Mouse (Mus musculus): ENCODE measurements around the gene Kcnj12. TPM values are rescaled to one million over a fixed set of nuclear protein-coding genes. Genes with fewer than 3 reads are reported as not detected.

Gene Kcnj12
- total RNA-seq, 2 experiments from 2014 or later: 3.5 to 3.6 TPM

- DNase-seq (ENCODE audit: low spot score in 2 of 2): peak; percentile 74 to 78
Observed at GRCm38 (mm10) chr11:61104241-61104901, 82.0 kb downstream of the Kcnj12 start.

DNA sequence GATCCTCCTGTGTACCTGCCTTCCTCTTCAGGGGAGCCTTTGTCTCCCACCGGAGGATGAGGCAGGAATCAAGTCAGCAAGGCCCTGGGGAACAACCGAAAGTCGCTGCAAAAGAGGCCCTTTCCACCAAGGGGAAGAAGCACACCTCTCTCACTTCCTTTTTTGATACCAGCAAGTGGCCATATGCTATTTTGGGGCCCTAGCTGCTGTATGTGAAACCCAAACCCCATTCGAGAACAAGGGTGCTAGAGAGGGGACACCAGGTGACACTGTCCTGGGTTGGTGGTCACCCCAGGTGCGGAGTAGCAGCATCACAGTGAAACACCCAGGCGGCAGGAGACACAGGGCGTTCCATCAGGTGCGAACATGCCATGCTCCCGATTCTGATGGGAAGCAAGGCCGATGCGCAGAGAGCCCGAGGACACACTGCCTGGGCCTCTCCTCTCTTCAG, 86.6 kb downstream of the Kcnj12 start:
- no peak for DNase-seq (ENCODE audit: low spot score in 2 of 2)

GRCm38 (mm10) chr11:61109707-61110106, 87.3 kb downstream of the Kcnj12 start:
- DNase-seq (ENCODE audit: low spot score in 2 of 2): no peak

- DNase-seq (ENCODE audit: low spot score in 2 of 2): no peak
Observed at GRCm38 (mm10) chr11:61110113-61110512, 87.7 kb downstream of the Kcnj12 start.

DNA sequence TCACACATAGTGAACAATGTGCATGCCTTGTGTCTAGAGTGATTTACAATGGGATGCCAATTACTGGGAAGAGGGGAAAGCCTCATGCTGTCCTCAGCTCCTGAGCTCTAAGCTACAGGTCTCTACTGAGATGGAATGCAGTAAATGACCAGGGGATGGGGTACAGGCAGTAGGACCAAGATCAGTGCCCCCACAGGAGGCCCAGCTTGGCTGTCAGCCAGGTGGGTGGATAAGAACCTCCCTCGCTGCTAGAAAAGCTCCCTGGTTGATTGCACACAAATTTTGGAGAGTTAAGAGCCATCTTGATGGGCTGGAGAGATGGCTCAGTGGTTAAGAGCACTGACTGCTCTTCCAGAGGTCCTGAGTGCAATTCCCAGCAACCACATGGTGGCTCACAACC, 88.6 kb downstream of the Kcnj12 start:
- no peak for DNase-seq (ENCODE audit: low spot score in 2 of 2)

DNA sequence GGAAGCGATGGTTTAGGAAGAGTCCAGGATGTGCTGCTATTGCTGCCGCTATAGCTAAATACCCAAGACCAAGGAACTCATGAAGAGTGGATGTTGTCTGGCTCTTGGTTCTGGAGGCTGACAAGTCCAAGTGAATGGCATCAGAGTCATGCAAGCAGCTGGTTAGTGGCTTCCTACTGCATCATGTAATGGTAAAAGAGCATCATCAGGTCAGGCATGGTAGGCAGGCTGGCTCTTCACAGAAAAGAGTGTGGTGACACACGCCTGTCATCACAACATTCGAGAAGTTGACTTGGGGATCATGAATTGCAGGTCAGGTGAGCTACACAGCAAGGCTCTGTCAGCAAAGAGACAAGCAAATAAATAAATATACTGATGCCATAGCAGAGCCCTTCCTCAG, 89.1 kb downstream of the Kcnj12 start:
- DNase-seq (ENCODE audit: low spot score in 2 of 2): no peak

GRCm38 (mm10) chr11:61112323-61112995, 90.1 kb downstream of the Kcnj12 start:
- no peak for DNase-seq (ENCODE audit: low spot score in 2 of 2)

GRCm38 (mm10) chr11:61116226-61116625, 93.9 kb downstream of the Kcnj12 start:
- DNase-seq (ENCODE audit: low spot score in 2 of 2): no peak

GRCm38 (mm10) chr11:61119996-61120583, 97.7 kb downstream of the Kcnj12 start:
- DNase-seq (ENCODE audit: low spot score in 2 of 2): no peak

Other genes starting within 250 kb of the Kcnj12 start
- gene Top3a, start 245.2 kb upstream of the Kcnj12 start, total RNA-seq (2021): 10 to 100 TPM; 18.2 to 19.9 TPM
- gene Smcr8, start 245.0 kb upstream of the Kcnj12 start, total RNA-seq (2021): 10 to 100 TPM; 21.8 to 23.2 TPM
- 100 to 1,000 TPM in 1 of 2 experiments, 10 to 100 TPM in 1; 93.3 to 105 TPM for gene Shmt1, start 210.8 kb upstream of the Kcnj12 start, total RNA-seq (2021)
- gene Dhrs7b, start 191.9 kb upstream of the Kcnj12 start, total RNA-seq (2021): 10 to 100 TPM; 23.5 to 24.3 TPM
- 10 to 100 TPM; 41.5 to 42.7 TPM for gene Tmem11, start 143.3 kb upstream of the Kcnj12 start, total RNA-seq (2021)
- 10 to 100 TPM; 30.8 TPM for gene Natd1, start 107.8 kb upstream of the Kcnj12 start, total RNA-seq (2021)
- gene Map2k3, start 90.5 kb upstream of the Kcnj12 start, total RNA-seq (2021): 10 to 100 TPM; 92.4 to 93.9 TPM
- 1 to 10 TPM in 1 of 2 experiments, under 1 TPM in 1; 0.67 to 1.4 TPM for gene Tnfrsf13b, start 104.2 kb downstream of the Kcnj12 start, total RNA-seq (2021)
- 100 to 1,000 TPM; 107 to 109 TPM for gene Usp22, start 152.5 kb downstream of the Kcnj12 start, total RNA-seq (2021)
- gene Aldh3a1, start 185.0 kb downstream of the Kcnj12 start, total RNA-seq (2021): not detected
- 10 to 100 TPM; 63.7 to 70.6 TPM for gene Aldh3a2, start 244.9 kb downstream of the Kcnj12 start, total RNA-seq (2021)

Measured in adrenal gland, postnatal 4 days (tissue).